Mouse (Mus musculus) kidney, postnatal 4 days (tissue): ENCODE measurements around the gene Sdc1.

Experiments used
- DNase-seq, 2 experiments: peaks; one replicate each; pipeline ENCODE4 v3.0.0; 2021; ENCODE audit warnings: mixed read lengths in 2 of 2

The Sdc1 gene

DNA sequence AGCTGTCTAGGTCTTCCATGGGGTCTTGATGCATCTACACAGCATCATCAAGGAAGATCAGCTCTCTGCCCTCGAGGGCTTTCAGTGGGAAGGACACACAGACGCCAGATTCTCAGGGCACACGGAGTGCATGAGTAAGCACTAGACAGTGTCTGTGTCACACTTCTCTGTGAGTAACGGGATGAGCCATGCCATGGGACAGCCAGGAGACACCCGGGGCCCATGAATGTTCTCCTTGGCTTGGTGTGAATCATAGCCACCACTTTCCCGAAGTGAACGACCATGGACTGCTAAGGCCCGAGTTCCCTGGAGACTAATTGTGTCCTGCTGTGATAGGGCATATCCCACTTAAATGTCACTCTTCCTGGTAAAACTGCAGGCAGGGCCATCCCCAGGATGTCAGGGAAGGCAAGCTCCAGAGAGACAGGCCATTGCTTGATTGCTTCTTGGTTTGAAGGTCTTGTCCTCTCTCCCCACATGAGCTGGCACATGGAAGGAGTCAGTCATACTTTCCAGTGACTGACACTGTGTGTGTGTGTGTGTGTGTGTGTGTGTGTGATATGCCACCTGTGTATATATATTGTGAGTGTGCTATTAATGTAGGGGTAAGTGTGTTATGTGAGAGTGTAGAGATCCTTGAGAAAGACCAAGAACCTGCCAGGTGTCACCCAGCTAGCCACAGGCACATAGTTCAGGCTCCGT is 56.0 kb downstream of the Sdc1 start:
- no peak for DNase-seq

DNA sequence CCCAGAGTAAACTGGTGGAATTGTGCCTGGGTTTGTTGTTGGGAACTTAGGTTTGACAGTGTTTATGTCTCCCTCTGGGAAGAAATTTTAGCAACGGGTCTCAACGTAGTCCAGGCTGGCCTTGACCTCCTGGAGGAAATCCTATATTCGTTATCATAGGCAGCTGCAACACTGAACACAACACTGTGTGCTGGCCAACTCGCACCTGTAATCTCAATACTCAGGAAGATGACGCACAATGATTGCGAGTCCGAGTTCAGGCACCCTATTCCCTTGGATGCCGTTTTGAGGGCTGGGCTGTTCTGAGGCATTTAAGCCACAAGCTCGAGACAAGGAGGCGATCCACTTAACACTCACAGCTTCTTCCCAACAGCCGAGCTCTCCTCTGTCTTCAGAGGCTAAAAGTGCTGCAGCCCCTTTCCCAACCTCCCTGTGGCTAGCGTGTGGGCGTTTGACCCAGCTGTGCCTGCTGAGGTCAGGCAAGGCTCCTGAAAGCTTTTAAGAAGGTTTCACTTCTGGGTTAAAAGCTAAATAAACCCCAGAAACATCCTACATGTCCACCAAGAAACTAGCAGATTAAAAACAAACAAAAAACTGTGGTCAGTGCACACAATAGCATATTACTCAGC is 58.0 kb downstream of the Sdc1 start:
- DNase-seq = no peak

GRCm38 (mm10) chr12:8829661-8830040 is 58.5 kb downstream of the Sdc1 start:
- DNase-seq = no peak

- DNase-seq = no peak
Observed at GRCm38 (mm10) chr12:8830967-8831635, 60.0 kb downstream of the Sdc1 start.

GRCm38 (mm10) chr12:8831710-8832109 is 60.6 kb downstream of the Sdc1 start:
- DNase-seq = no peak

DNA sequence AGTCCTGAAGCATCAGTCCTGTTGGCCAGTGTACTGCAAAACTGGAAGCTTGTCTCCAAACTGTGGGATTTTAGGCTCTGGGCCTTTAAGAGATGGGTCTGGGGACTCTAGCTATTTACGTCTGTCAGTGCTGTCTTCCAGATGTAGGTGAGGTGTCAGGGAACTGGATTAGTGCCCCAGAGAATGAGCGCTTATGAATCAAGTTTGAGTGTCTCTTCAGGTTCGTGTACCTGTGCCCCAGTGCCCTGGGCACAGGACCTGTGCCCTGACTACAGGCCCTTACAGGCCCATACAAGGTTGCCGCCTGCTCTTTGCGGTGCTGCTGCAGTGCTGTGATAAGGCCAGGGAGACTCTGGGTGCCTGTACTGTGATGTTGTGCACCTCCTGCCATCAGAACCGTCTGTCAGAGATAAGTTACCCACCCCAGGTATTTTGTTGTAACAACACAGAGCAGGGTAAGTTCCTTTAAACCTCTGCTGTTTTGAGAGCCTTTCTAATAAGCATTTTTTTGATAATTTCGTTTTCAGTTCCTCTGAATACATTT is 69.7 kb downstream of the Sdc1 start:
- no peak for DNase-seq

GRCm38 (mm10) chr12:8842725-8843124 is 71.6 kb downstream of the Sdc1 start:
- DNase-seq = no peak
